33 mouse cellular contexts compared by ENCODE assay signal in genomic region chr6:90472079-90472478, GRCm38 (mm10). TPM values are rescaled to one million over a fixed set of nuclear protein-coding genes. Genes with fewer than 3 reads are reported as not detected.
DNase-seq lines count a peak whose midpoint lies in the region; ATAC-seq and TF ChIP-seq lines count a peak whose summit lies in the region.
"Had no signal": no experiment of that assay in that cellular context is flagged by ENCODE, and none has a peak within 500 bp of the region (broad histone marks: within the 10 kb centered on the region; RNA-seq: fewer than 3 reads in every experiment).

No protein-coding gene starts in this region.

- peak; percentile 72 for DNase-seq in gastrocnemius, adult 18-20 months (ENCODE audit: low spot score)
- DNase-seq in gastrocnemius, postnatal 10 days: no peak
- no peak for DNase-seq in heart, adult 2 months
- no peak for DNase-seq in heart, postnatal 4 days
- no peak for DNase-seq in left cerebral cortex, adult 2 months (ENCODE audit: extremely low spot score in 1 of 2, low spot score in 2 of 2)
- no peak for DNase-seq in left cerebral cortex, postnatal 25 days (ENCODE audit: low spot score in 2 of 2)
- no peak for DNase-seq in midbrain, postnatal 0 days (ENCODE audit: low spot score)
- DNase-seq: adrenal gland, adult 2 months; adrenal gland, postnatal 36 days; cerebellum, adult 18-20 months; cerebellum, postnatal 14 days; kidney, adult 11 months; kidney, postnatal 14 days; left cerebral cortex, postnatal 4 days; lung, adult 18-20 months; lung, postnatal 10 days; midbrain, embryonic 14.5 days; right cerebral cortex, postnatal 25 days; spleen, adult 18-20 months; thymus, adult 2 months; thymus, postnatal 36 days had no signal

- H3K27me3 ChIP-seq in heart, adult 2 months (ENCODE audit: control insufficient read depth, insufficient read depth, low read length): no peaks in the 10 kb centered on the region
- H3K27me3 ChIP-seq in midbrain, postnatal 0 days (ENCODE audit: insufficient read depth, low read length): no peaks in the 10 kb centered on the region
- H3K27me3 ChIP-seq in midbrain, embryonic 15.5 days (replicated peaks): no peaks in the 10 kb centered on the region
- H3K27me3 ChIP-seq: heart, embryonic 13.5 days; hindbrain, embryonic 13.5 days; liver, embryonic 12.5 days had no signal

- intact Hi-C loops in heart, adult 2 months (cut with DNase I): no loop called here
- intact Hi-C loops in left cerebral cortex, adult 2 months (cut with DNase I): no loop called here
- intact Hi-C loops in left cerebral cortex, postnatal 25 days (cut with DNase I): no loop called here

- no peak for TF ChIP-seq CTCF in heart, adult 2 months (IDR thresholded peaks at IDR 0.05)
- no peak for TF ChIP-seq CTCF in left cerebral cortex, adult 2 months (IDR thresholded peaks at IDR 0.05)
- no peak for TF ChIP-seq CTCF in midbrain, postnatal 0 days (IDR thresholded peaks at IDR 0.05)

- no peak overlapping the region for H3K4me3 ChIP-seq in heart, adult 2 months
- no peak overlapping the region for H3K4me3 ChIP-seq in left cerebral cortex, adult 2 months
- H3K4me3 ChIP-seq in midbrain, postnatal 0 days (ENCODE audit: low read depth, low read length): no peak overlapping the region
- H3K4me3 ChIP-seq in midbrain, embryonic 15.5 days: no peak overlapping the region
- H3K4me3 ChIP-seq: erythroblast, embryonic 14.5 days; heart, embryonic 13.5 days; hindbrain, embryonic 13.5 days; liver, embryonic 12.5 days had no signal

- H3K27ac ChIP-seq in heart, adult 2 months: peak overlapping the region; percentile 84
- H3K27ac ChIP-seq in left cerebral cortex, adult 2 months: peak overlapping the region; percentile 73
- 0 out of 2 replicates have a peak overlapping the region, but pooled peaks have one; percentile 26 for H3K27ac ChIP-seq in midbrain, postnatal 0 days (ENCODE audit: low read depth, low read length)
- no peak overlapping the region for H3K27ac ChIP-seq in midbrain, embryonic 15.5 days
- H3K27ac ChIP-seq: liver, embryonic 12.5 days had no signal

- H3K9ac ChIP-seq in heart, adult 2 months (ENCODE audit: low read depth, low read length): 0 out of 2 replicates have a peak overlapping the region, but pooled peaks have one; percentile 1
- H3K9ac ChIP-seq in midbrain, postnatal 0 days (replicated peaks; ENCODE audit: low read length, poor library complexity, severe bottlenecking): no peak overlapping the region
- no peak overlapping the region for H3K9ac ChIP-seq in midbrain, embryonic 15.5 days
- H3K9ac ChIP-seq: heart, embryonic 13.5 days; liver, embryonic 12.5 days had no signal

- no peaks in the 10 kb centered on the region for H3K9me3 ChIP-seq in midbrain, postnatal 0 days (ENCODE audit: low read length)
- no peaks in the 10 kb centered on the region for H3K9me3 ChIP-seq in midbrain, embryonic 15.5 days
- H3K9me3 ChIP-seq: heart, embryonic 13.5 days; hindbrain, embryonic 13.5 days; liver, embryonic 12.5 days had no signal

- no peak for ATAC-seq in midbrain, postnatal 0 days (ENCODE audit: low FRiP score)
- ATAC-seq in midbrain, embryonic 15.5 days (replicated peaks): no peak
- ATAC-seq: activated CD4-positive, CD25-positive, alpha-beta regulatory T cell, adult 4 months; forebrain, embryonic 16.5 days; inflammation-experienced regulatory T-cells, adult 6 months; liver, embryonic 12.5 days had no signal

- peaks cover 46% of the 10 kb centered on the region for H3K4me1 ChIP-seq in heart, adult 2 months (ENCODE audit: control insufficient read depth, insufficient read depth, low read length)
- no peaks in the 10 kb centered on the region for H3K4me1 ChIP-seq in midbrain, postnatal 0 days (ENCODE audit: insufficient read depth, low read length)
- no peaks in the 10 kb centered on the region for H3K4me1 ChIP-seq in midbrain, embryonic 15.5 days

- 0 out of 2 replicates have a peak, but pooled peaks cover 2% of the 10 kb centered on the region for H3K79me2 ChIP-seq in heart, adult 2 months (replicated peaks; ENCODE audit: control insufficient read depth, insufficient read depth, low read length)

- no peak for TF ChIP-seq EP300 in heart, adult 2 months (IDR thresholded peaks at IDR 0.05; ENCODE audit: insufficient read depth, low read depth, low read length)

- H3K36me3 ChIP-seq in heart, adult 2 months (ENCODE audit: control insufficient read depth, insufficient read depth, low read length): peaks cover 16% of the 10 kb centered on the region; the same call in 1 of the 2 replicates
- peaks cover 11% of the 10 kb centered on the region for H3K36me3 ChIP-seq in midbrain, postnatal 0 days (ENCODE audit: insufficient read depth, low read length)
- no peaks in the 10 kb centered on the region for H3K36me3 ChIP-seq in midbrain, embryonic 15.5 days (replicated peaks)

- TF ChIP-seq POLR2A in heart, adult 2 months (IDR thresholded peaks at IDR 0.05; ENCODE audit: insufficient read depth, low read depth, low read length): no peak

- no peak overlapping the region for H3K4me2 ChIP-seq in midbrain, postnatal 0 days (ENCODE audit: low read depth, low read length, poor library complexity, severe bottlenecking)
- H3K4me2 ChIP-seq in midbrain, embryonic 15.5 days: no peak overlapping the region
- H3K4me2 ChIP-seq: heart, embryonic 13.5 days; hindbrain, embryonic 13.5 days; liver, embryonic 12.5 days had no signal

- WGBS in heart, adult 2 months: 68% methylated on average over 4 of the region's 4 CpGs
- 76% methylated on average over 4 of the region's 4 CpGs for WGBS in midbrain, postnatal 0 days
- WGBS in midbrain, embryonic 15.5 days: 81% methylated on average over 4 of the region's 4 CpGs

RNA-seq across cellular contexts. Expression of gene Klf15, which starts 9.7 kb away (rescaled TPM):
- total RNA-seq in gastrocnemius, adult 18-20 months (2021): 10 to 100 TPM; 33.8 to 73.0 TPM
- total RNA-seq in gastrocnemius, postnatal 10 days (2021): 10 to 100 TPM in 1 of 2 experiments, 1 to 10 TPM in 1; 8.6 to 17.2 TPM
- 10 to 100 TPM; 64.7 to 67.4 TPM for total RNA-seq in heart, adult 2 months (2021)
- polyA plus RNA-seq in heart, adult 2 months (2012; rRNA removed): 54.7 and 60.2 TPM in 2 replicates
- 10 to 100 TPM in 1 of 2 experiments, 1 to 10 TPM in 1; 9.7 to 11.6 TPM for total RNA-seq in heart, postnatal 4 days (2021)
- 10 to 100 TPM; 29.0 to 34.4 TPM for total RNA-seq in left cerebral cortex, adult 2 months (2021)
- 10 to 100 TPM; 20.8 to 24.2 TPM for total RNA-seq in left cerebral cortex, postnatal 25 days (2021)
- 34.2 and 35.1 TPM in 2 replicates for total RNA-seq in midbrain, postnatal 0 days (2014; rRNA removed)
- polyA plus RNA-seq in midbrain, postnatal 0 days (2015; fragmentation: Nextera tagmentation; extraction: Ambion mirVana): 20.6 and 22.3 TPM in 2 replicates
- polyA plus RNA-seq in midbrain, embryonic 15.5 days (2015; fragmentation: Nextera tagmentation; extraction: Ambion mirVana): 13.6 and 15.5 TPM in 2 replicates
- total RNA-seq: CH12.LX; granulocyte monocyte progenitor cell, adult 5-6 weeks; neutrophil, adult 5-6 weeks had no signal
- polyA plus RNA-seq: activated CD4-positive, CD25-positive, alpha-beta regulatory T cell, adult 4 months; C2C12; erythroblast, embryonic 14.5 days; inflammation-experienced regulatory T-cells, adult 6 months had no signal

RNA-seq across cellular contexts. Expression of gene Aldh1l1, which starts 14.1 kb away (rescaled TPM):
- 1 to 10 TPM; 3.5 to 4.2 TPM for total RNA-seq in gastrocnemius, adult 18-20 months (2021)
- 1 to 10 TPM; 3.3 to 3.7 TPM for total RNA-seq in gastrocnemius, postnatal 10 days (2021)
- total RNA-seq in heart, adult 2 months (2021): 1 to 10 TPM; 2.5 to 3.7 TPM
- 3.2 and 7.5 TPM in 2 replicates for polyA plus RNA-seq in heart, adult 2 months (2012; rRNA removed)
- 1 to 10 TPM in 1 of 2 experiments, under 1 TPM in 1; 0.61 to 1.2 TPM for total RNA-seq in heart, postnatal 4 days (2021)
- 10 to 100 TPM; 62.6 to 66.0 TPM for total RNA-seq in left cerebral cortex, adult 2 months (2021)
- total RNA-seq in left cerebral cortex, postnatal 25 days (2021): 10 to 100 TPM; 63.5 to 65.8 TPM
- 111 and 125 TPM in 2 replicates for total RNA-seq in midbrain, postnatal 0 days (2014; rRNA removed)
- polyA plus RNA-seq in midbrain, postnatal 0 days (2015; fragmentation: Nextera tagmentation; extraction: Ambion mirVana): 83.8 and 101 TPM in 2 replicates
- polyA plus RNA-seq in midbrain, embryonic 15.5 days (2015; fragmentation: Nextera tagmentation; extraction: Ambion mirVana): 49.9 and 58.7 TPM in 2 replicates
- total RNA-seq: neutrophil, adult 5-6 weeks had no signal
- polyA plus RNA-seq: erythroblast, embryonic 14.5 days had no signal

RNA-seq across cellular contexts. Expression of gene Cfap100, which starts 43.5 kb away (rescaled TPM):
- total RNA-seq in gastrocnemius, adult 18-20 months (2021): under 1 TPM in 1 of 2 experiments, not detected in 1; 0.12 TPM
- under 1 TPM; 0.34 to 0.47 TPM for total RNA-seq in gastrocnemius, postnatal 10 days (2021)
- under 1 TPM; 0.16 to 0.18 TPM for total RNA-seq in heart, adult 2 months (2021)
- 0.44 and 0.80 TPM in 2 replicates for polyA plus RNA-seq in heart, adult 2 months (2012; rRNA removed)
- not detected for total RNA-seq in heart, postnatal 4 days (2021)
- 1 to 10 TPM; 4.5 to 6.5 TPM for total RNA-seq in left cerebral cortex, adult 2 months (2021)
- 1 to 10 TPM; 3.8 to 3.9 TPM for total RNA-seq in left cerebral cortex, postnatal 25 days (2021)
- 3.5 and 22.7 TPM in 2 replicates for total RNA-seq in midbrain, postnatal 0 days (2014; rRNA removed)
- polyA plus RNA-seq in midbrain, postnatal 0 days (2015; fragmentation: Nextera tagmentation; extraction: Ambion mirVana): 7.9 TPM in 2 replicates
- polyA plus RNA-seq in midbrain, embryonic 15.5 days (2015; fragmentation: Nextera tagmentation; extraction: Ambion mirVana): 7.8 and 8.1 TPM in 2 replicates
- total RNA-seq: CH12.LX; granulocyte monocyte progenitor cell, adult 5-6 weeks had no signal
- polyA plus RNA-seq: erythroblast, embryonic 14.5 days; liver, embryonic 12.5 days had no signal

Comparison
In these comparisons a context has a peak if more than half of its experiments do, and no peak if none do; other contexts are left out.
1. RNA of gene Aldh1l1, which starts 14.1 kb away (total RNA-seq): 111 to 125 TPM in midbrain, postnatal 0 days, 62.6 to 66.0 TPM in left cerebral cortex, adult 2 months and 63.5 to 65.8 TPM in left cerebral cortex, postnatal 25 days; 3.5 to 4.2 TPM in gastrocnemius, adult 18-20 months, 3.3 to 3.7 TPM in gastrocnemius, postnatal 10 days, 2.5 to 3.7 TPM in heart, adult 2 months and 0.61 to 1.2 TPM in heart, postnatal 4 days; every median in the first group is over 10 times any median in the second.